Mouse (Mus musculus) G1E (cell line): Measurements from ENCODE around the gene Spsb3.

Experiments
- CTCF ChIP-seq: IDR thresholded peaks from 2 replicates; pipeline ENCODE4 v1.5.1; 2012; ENCODE audit warnings: low read depth, low read length, inconsistent platforms, mixed read lengths
- POLR2AphosphoS5 ChIP-seq: IDR thresholded peaks from 2 replicates; pipeline ENCODE4 v1.6.1; 2012; ENCODE audit warnings: low read depth, low read length, inconsistent platforms; ENCODE audit not compliant: insufficient replicate concordance

- TF ChIP-seq CTCF (no peak), POLR2AphosphoS5 (0 out of 2 replicates have a peak, but pooled peaks have one; percentile 68)
These were observed 50.1 kb downstream of the Spsb3 start, which contains the start of gene Mapk8ip3 for GRCm38 (mm10) chr17:24936259-24937237.
